Mouse (Mus musculus): Measurements from ENCODE around the gene Vmn1r143.
"Not testable (repeated sequence)": the region's sequence is repeated elsewhere in the genome, so short reads cannot be mapped to it uniquely, and the experiment has no call there.

DNA sequence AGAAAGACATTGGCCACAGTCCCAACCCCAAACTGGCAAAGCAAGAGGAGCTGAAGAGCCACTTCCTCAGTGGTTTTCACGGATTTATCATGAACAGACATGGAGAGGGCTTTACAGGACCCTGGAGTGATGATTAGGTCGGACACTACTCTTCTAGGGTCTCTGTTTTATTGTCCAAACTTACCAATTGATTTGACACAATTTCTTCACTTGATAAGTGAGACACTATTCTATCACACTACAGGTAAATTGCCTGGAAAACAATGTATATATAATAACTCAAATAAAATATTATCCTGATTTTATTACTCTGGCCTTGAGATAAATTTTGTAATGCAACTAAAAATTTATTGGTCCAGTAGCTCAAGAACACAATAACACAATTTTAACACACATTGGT is 40.2 kb downstream of the Vmn1r143 start, which contains the start of gene Gm8453:
- TF ChIP-seq CTCF (conservative IDR thresholded peaks at IDR 0.05; ENCODE audit: insufficient read depth, insufficient read length, low read depth, low read length); POLR2A (IDR thresholded peaks at IDR 0.05; ENCODE audit: low read depth, low read length): not testable (repeated sequence)
